8 mouse cellular contexts compared by ENCODE assay signal in genomic region chr6:92091130-92091591, GRCm38 (mm10). TPM values are rescaled to one million over a fixed set of nuclear protein-coding genes. Genes with fewer than 3 reads are reported as not detected.
DNase-seq lines count a peak whose midpoint lies in the region; ATAC-seq and TF ChIP-seq lines count a peak whose summit lies in the region.

TSS of gene Nr2c2 (plus strand) at chr6:92091390.

- peak within 1 kb of the TSS; percentile 96 for H3K9ac ChIP-seq in lung, embryonic 15.5 days

- no peaks in the 10 kb centered on the region for H3K36me3 ChIP-seq in lung, embryonic 15.5 days

- ATAC-seq in lung, embryonic 15.5 days (ENCODE audit: borderline replicate concordance, extremely low read depth, low FRiP score, low TSS enrichment) = peak; percentile 53

- H3K9me3 ChIP-seq in lung, embryonic 15.5 days = no peaks in the 10 kb centered on the region

- peaks cover 30% of the 10 kb centered on the region for H3K4me1 ChIP-seq in lung, embryonic 15.5 days
- no peaks in the 10 kb centered on the region; the same call in 1 of the 2 replicates for H3K4me1 ChIP-seq in olfactory bulb, adult 2 months (ENCODE audit: control insufficient read depth, insufficient read depth, low read length)

- H3K27ac ChIP-seq in lung, embryonic 15.5 days = peak within 1 kb of the TSS; percentile 100
- H3K27ac ChIP-seq in olfactory bulb, adult 2 months (ENCODE audit: insufficient read depth, low read depth, low read length) = peak within 1 kb of the TSS; percentile 96

- H3K4me2 ChIP-seq in lung, embryonic 15.5 days = peak within 1 kb of the TSS; percentile 75

- 0 out of 2 replicates have a peak, but pooled peaks have one; percentile 10 for TF ChIP-seq CTCF in olfactory bulb, adult 2 months (IDR thresholded peaks at IDR 0.05; ENCODE audit: insufficient read depth, low read depth, low read length)

- WGBS in lung, embryonic 15.5 days = under 1% methylated on average over 33 of the region's 58 CpGs
- under 1% methylated on average over 58 of the region's 58 CpGs for WGBS in olfactory bulb, adult 2 months

- no peaks in the 10 kb centered on the region for H3K27me3 ChIP-seq in lung, embryonic 15.5 days

- peak within 1 kb of the TSS; percentile 98 for H3K4me3 ChIP-seq in lung, embryonic 15.5 days
- H3K4me3 ChIP-seq in olfactory bulb, adult 2 months (ENCODE audit: insufficient read depth, low read depth, low read length) = peak within 1 kb of the TSS; percentile 98

- DNase-seq in MN1 (ENCODE audit: low spot score) = peak; percentile 78
- peak; percentile 88 for DNase-seq in cerebellum, adult 8-10 months
- peak; percentile 58 for DNase-seq in forelimb bud, embryonic 11.5 days (ENCODE audit: low read depth, low spot score)
- DNase-seq in heart, postnatal 4 days = peak; percentile 87
- DNase-seq in layer of hippocampus, adult 9-10 months (ENCODE audit: low spot score) = peak; percentile 61
- DNase-seq in thymus, adult 18-20 months = peak; percentile 80 to 82

- peak; percentile 87 for TF ChIP-seq POLR2A in olfactory bulb, adult 2 months (IDR thresholded peaks at IDR 0.05; ENCODE audit: insufficient read depth, low read depth, low read length)

RNA-seq across cellular contexts. Expression of gene Nr2c2, which starts in this region (rescaled TPM):
- total RNA-seq in heart, postnatal 4 days (2021) = 10 to 100 TPM; 43.6 to 46.4 TPM
- 23.1 and 26.2 TPM in 2 replicates for polyA plus RNA-seq in lung, embryonic 15.5 days (2015; fragmentation: Nextera tagmentation; extraction: Ambion mirVana)
- polyA plus RNA-seq in olfactory bulb, adult 2 months (2012; ENCODE audit: insufficient read depth, insufficient read length, low replicate concordance, missing spikeins) = not detected in 2 replicates

Comparison
In these comparisons a context has a peak if more than half of its experiments do, and no peak if none do; other contexts are left out.
1. Peak in every context shown above with its lines: DNase-seq, ATAC-seq, H3K4me3 ChIP-seq and H3K27ac ChIP-seq.